Mouse (Mus musculus): ENCODE results near the gene Edem3.
"Not testable (repeated sequence)": the region's sequence is repeated elsewhere in the genome, so short reads cannot be mapped to it uniquely, and the experiment has no call there.

GRCm38 (mm10) chr1:151840345-151840744 lies 85.2 kb downstream of the Edem3 start:
- not testable (repeated sequence) for TF ChIP-seq EP300 (optimal IDR thresholded peaks at IDR 0.05); CTCF (IDR thresholded peaks at IDR 0.05; ENCODE audit: low read depth)

Measured in stomach, postnatal 0 days (tissue).